Mouse (Mus musculus) T-cell, adult 2 months (primary cell): Measurements from ENCODE around the gene Zfp229.
"Not testable (repeated sequence)": the region's sequence is repeated elsewhere in the genome, so short reads cannot be mapped to it uniquely, and the experiment has no call there.

ENCODE experiments used
- DNase-seq: peaks from one replicate; pipeline ENCODE4 v3.0.0; 2022; ENCODE audit warnings: low spot score

Zfp229 gene

GRCm38 (mm10) chr17:21730495-21730894, at the start of gene Zfp229:
Gene Zfp229, plus strand, starts transcription at chr17:21730795.
- not testable (repeated sequence) for DNase-seq

- no peak for DNase-seq
Observed at GRCm38 (mm10) chr17:21691560-21691959, 39.0 kb upstream of the Zfp229 start, which contains the start of gene Gm10226. Gene Gm10226, plus strand, starts transcription at chr17:21691860.

- DNase-seq = no peak
Observed at GRCm38 (mm10) chr17:21693342-21693741, 37.3 kb upstream of the Zfp229 start.

GRCm38 (mm10) chr17:21696073-21696472, 34.5 kb upstream of the Zfp229 start:
- no peak for DNase-seq

- DNase-seq = no peak
Observed at GRCm38 (mm10) chr17:21702281-21703240, 28.0 kb upstream of the Zfp229 start.

GRCm38 (mm10) chr17:21703414-21703813, 27.2 kb upstream of the Zfp229 start:
- DNase-seq = no peak

- DNase-seq = peak; percentile 29
Observed at GRCm38 (mm10) chr17:21707343-21707996, 23.1 kb upstream of the Zfp229 start, which contains the start of gene Zfp760. Gene Zfp760, plus strand, starts transcription at chr17:21707741.

- DNase-seq = no peak
Observed at GRCm38 (mm10) chr17:21708401-21708800, 22.2 kb upstream of the Zfp229 start.

- DNase-seq = no peak
Observed at GRCm38 (mm10) chr17:21733049-21733448, 2.5 kb downstream of the Zfp229 start.

GRCm38 (mm10) chr17:21733529-21734031, 3.0 kb downstream of the Zfp229 start:
- peak; percentile 55 for DNase-seq

GRCm38 (mm10) chr17:21752791-21753190, 22.2 kb downstream of the Zfp229 start:
- DNase-seq = no peak

GRCm38 (mm10) chr17:21753342-21754208, 23.0 kb downstream of the Zfp229 start:
- no peak for DNase-seq

GRCm38 (mm10) chr17:21770336-21770735, 39.7 kb downstream of the Zfp229 start:
- DNase-seq = no peak

- no peak for DNase-seq
Observed at GRCm38 (mm10) chr17:21792256-21792655, 61.7 kb downstream of the Zfp229 start.

- not testable (repeated sequence) for DNase-seq
Observed at GRCm38 (mm10) chr17:21801373-21801772, 70.8 kb downstream of the Zfp229 start.
